Mouse (Mus musculus): ENCODE results near the gene Cacna1g. TPM values are rescaled to one million over a fixed set of nuclear protein-coding genes. Genes with fewer than 3 reads are reported as not detected.
A peak's percentile ranks its signal among the peaks of the same experiment; 100 is the strongest.

The Cacna1g gene
- total and polyA plus RNA-seq, 2 experiments from 2014 or later, result 7.4 to 46.2 TPM

DNA sequence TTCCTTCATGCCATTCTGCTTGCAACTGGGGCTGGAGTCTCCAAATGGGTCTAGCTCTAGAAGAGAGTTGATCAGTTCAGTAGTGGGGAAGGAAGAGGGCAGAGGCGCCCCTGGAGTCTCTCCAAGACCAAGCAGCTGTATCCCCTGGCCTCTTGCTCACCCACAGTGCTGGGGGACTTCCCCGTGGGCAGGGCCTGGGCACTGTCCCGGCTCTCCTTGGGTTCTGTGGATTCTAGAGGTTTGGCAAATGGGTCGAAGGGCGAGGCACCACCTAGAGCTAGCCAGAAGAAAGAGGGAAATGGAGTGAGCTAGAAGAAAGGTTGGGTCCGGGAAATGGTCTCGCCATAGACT lies 17.7 kb upstream of the Cacna1g start:
- Histone ChIP-seq H3K4me2 (ENCODE audit: low read depth, low read length) (no peak overlapping the region), H3K36me3 (replicated peaks; ENCODE audit: control insufficient read depth, insufficient read depth, low read length) (peaks cover 41% of the 10 kb centered on the region), H3K9me3 (replicated peaks; ENCODE audit: control insufficient read depth, low read length) (no peaks in the 10 kb centered on the region), H3K4me1 (ENCODE audit: control insufficient read depth, insufficient read depth) (peaks cover 10% of the 10 kb centered on the region), H3K4me3 (ENCODE audit: low read depth, low read length) (no peak overlapping the region), H3K27ac (ENCODE audit: low read depth) (no peak overlapping the region), H3K27me3 (ENCODE audit: control insufficient read depth, insufficient read depth, low read length) (0 out of 2 replicates have a peak, but pooled peaks cover 4% of the 10 kb centered on the region), H3K9ac (replicated peaks; ENCODE audit: low read depth, low read length) (no peak overlapping the region)
- DNase-seq (ENCODE audit: low spot score) (no peak), ATAC-seq (ENCODE audit: insufficient read depth, low read depth) (no peak)
- TF ChIP-seq EP300 (IDR thresholded peaks at IDR 0.05; ENCODE audit: low read depth), result no peak
- no peak for TF ChIP-seq CTCF (IDR thresholded peaks at IDR 0.05; ENCODE audit: low read depth)
- 68% methylated on average over 6 of the region's 7 CpGs for WGBS

DNA sequence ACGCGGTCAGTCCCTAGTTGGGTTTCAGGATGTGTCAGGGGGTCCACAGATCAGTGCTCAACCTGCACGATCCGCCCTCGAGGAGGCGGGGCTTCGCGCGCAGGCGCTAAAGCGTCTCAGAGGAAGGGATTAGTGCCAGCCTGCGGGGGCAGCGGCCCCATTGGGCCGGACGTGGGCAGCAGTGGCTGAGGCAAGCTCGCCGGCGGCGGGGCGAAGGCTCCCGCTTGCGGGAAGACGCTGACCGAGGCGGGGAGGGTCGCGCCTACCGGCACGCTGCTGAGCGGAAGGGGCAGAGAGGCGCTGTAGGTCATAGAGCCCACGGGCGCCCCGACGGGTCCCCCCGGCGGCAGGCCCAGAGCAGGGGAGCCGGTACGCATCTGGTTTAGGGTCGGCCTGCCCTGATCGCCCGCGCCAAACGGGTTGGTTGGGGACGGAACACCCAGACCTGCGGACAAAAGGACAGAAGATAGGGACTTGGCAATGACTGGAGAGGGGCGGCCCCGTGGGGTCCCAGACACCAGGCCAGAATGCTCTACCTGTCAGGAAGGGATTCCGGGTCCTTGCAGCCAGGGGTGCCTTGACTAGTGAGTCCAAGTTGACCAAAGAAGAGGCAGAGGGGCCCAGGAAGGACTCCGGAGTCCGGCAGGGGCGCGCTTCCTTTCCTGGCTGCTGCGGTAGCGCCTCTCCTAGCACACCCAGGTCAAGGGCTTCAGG lies 17.2 kb upstream of the Cacna1g start:
- Histone ChIP-seq H3K4me2 (ENCODE audit: low read depth, low read length) (peak overlapping the region; percentile 56), H3K4me3 (ENCODE audit: low read depth, low read length) (peak overlapping the region; percentile 37), H3K27ac (ENCODE audit: low read depth) (no peak overlapping the region), H3K4me1 (ENCODE audit: control insufficient read depth, insufficient read depth) (peaks cover 10% of the 10 kb centered on the region), H3K9me3 (replicated peaks; ENCODE audit: control insufficient read depth, low read length) (no peaks in the 10 kb centered on the region), H3K27me3 (ENCODE audit: control insufficient read depth, insufficient read depth, low read length) (0 out of 2 replicates have a peak, but pooled peaks cover 7% of the 10 kb centered on the region), H3K9ac (replicated peaks; ENCODE audit: low read depth, low read length) (0 out of 2 replicates have a peak overlapping the region, but pooled peaks have one; percentile 29), H3K36me3 (replicated peaks; ENCODE audit: control insufficient read depth, insufficient read depth, low read length) (peaks cover 38% of the 10 kb centered on the region)
- no peak for TF ChIP-seq CTCF (IDR thresholded peaks at IDR 0.05; ENCODE audit: low read depth)
- TF ChIP-seq EP300 (IDR thresholded peaks at IDR 0.05; ENCODE audit: low read depth), result no peak
- DNase-seq (ENCODE audit: low spot score) (no peak), ATAC-seq (ENCODE audit: insufficient read depth, low read depth) (no peak)
- WGBS, result 24% methylated on average over 52 of the region's 55 CpGs

DNA sequence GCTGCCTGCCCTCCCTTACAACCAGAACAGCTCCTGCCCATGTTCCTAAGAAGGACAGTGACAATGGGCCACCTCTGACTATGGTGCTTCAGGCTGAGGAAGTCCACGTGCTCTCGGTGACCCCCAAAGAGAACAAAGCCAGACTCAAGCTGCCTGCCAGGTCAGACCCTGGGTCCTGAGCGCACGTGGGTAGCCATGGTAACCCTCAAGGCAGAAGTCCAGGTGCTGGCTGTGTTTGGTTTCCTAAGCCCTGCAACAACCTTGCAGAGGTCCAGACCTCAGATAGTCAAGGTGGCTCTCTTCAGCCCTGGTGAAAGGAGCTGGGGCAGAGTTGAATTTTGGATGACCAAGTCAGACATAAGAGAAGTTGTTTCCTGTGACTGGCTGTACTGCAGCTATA lies 15.7 kb upstream of the Cacna1g start:
- no peaks in the 10 kb centered on the region for H3K9me3 ChIP-seq (replicated peaks; ENCODE audit: control insufficient read depth, low read length)
- 52% methylated on average over 4 of the region's 4 CpGs for WGBS

DNA sequence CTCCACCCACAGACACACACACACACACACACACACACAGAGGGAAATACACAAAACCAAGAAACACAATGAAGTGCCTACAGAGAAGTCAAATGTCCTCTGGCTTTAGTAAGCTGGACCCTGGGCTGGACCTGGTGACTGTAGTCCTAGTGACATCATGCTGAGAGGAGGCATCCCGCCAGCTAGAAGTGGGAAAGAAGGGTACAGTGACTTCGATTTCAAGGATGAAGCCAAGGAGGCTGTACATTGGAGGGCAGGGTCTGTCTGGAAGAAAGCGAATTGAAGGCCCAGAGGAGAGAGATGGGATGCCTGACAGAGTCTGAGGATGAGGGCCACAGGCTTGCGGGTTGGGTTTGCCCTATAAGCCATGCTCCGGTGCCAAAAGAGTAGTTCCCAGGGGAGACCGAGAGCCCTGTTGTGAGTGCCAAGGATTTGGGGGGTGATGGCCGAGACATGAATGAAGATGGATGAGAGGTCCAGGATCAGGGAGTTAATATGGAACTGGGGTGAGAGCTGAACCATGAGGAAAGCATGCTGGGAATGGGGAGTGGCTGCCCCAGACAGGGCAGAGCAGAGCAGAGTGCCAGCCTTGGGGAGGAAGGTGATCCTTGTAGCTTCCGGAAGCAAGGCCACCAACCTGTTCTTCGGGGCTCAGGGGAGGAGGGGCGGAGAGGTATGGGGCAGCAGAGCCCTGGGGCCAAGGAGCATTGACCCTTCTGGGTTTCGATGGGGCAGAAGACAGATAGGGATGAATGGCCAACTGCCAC lies 15.0 kb upstream of the Cacna1g start:
- no peak overlapping the region for H3K27ac ChIP-seq (ENCODE audit: low read depth)

More for the DNA sequence above, 15.7 kb upstream of the Cacna1g start:
- peaks cover 37% of the 10 kb centered on the region for H3K36me3 ChIP-seq (replicated peaks; ENCODE audit: control insufficient read depth, insufficient read depth, low read length)
- no peak overlapping the region for H3K4me2 ChIP-seq (ENCODE audit: low read depth, low read length)
- no peak overlapping the region for H3K9ac ChIP-seq (replicated peaks; ENCODE audit: low read depth, low read length)
- H3K4me3 ChIP-seq (ENCODE audit: low read depth, low read length), result no peak overlapping the region
- H3K27me3 ChIP-seq (ENCODE audit: control insufficient read depth, insufficient read depth, low read length), result peaks cover 11% of the 10 kb centered on the region; the same call in 1 of the 2 replicates
- DNase-seq (ENCODE audit: low spot score), result no peak
- ATAC-seq (ENCODE audit: insufficient read depth, low read depth), result no peak
- TF ChIP-seq CTCF (IDR thresholded peaks at IDR 0.05; ENCODE audit: low read depth) (no peak), EP300 (IDR thresholded peaks at IDR 0.05; ENCODE audit: low read depth) (no peak)
- peaks cover under 1% of the 10 kb centered on the region; the same call in 1 of the 2 replicates for H3K4me1 ChIP-seq (ENCODE audit: control insufficient read depth, insufficient read depth)
- H3K27ac ChIP-seq (ENCODE audit: low read depth), result no peak overlapping the region

DNA sequence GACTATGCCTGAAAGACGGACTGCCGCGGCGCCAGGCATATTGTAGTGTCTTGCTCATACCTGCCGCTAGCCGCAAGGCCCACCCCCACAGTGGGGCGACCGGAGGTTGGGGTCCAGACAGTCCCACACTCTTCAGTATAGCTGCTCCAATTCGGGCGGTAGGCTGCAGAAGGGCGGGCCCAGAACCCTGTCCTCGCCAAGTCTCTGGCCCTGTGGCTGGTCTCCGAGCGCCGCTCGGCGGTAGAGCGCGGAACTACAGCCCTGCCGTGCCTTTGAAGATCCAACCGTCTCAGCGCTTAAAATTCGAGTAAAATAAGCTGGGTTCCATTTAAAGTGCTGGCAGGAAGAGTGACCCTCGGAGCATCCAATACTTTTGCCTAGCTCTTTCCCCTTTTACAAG lies 12.0 kb upstream of the Cacna1g start, which contains the start of gene Spata20:
Gene Spata20 (minus strand): TSS at position 179 of the 400 bp plus-strand sequence.
- DNase-seq (ENCODE audit: low spot score) (peak; percentile 49), ATAC-seq (ENCODE audit: insufficient read depth, low read depth) (peak; percentile 66)
- H3K4me1 ChIP-seq (ENCODE audit: control insufficient read depth, insufficient read depth), result no peaks in the 10 kb centered on the region
- H3K4me3 ChIP-seq (ENCODE audit: low read depth, low read length), result no peak within 1 kb of the TSS
- H3K27ac ChIP-seq (ENCODE audit: low read depth), result no peak within 1 kb of the TSS
- H3K36me3 ChIP-seq (replicated peaks; ENCODE audit: control insufficient read depth, insufficient read depth, low read length), result peaks cover 6% of the 10 kb centered on the region
- H3K27me3 ChIP-seq (ENCODE audit: control insufficient read depth, insufficient read depth, low read length), result peaks cover 8% of the 10 kb centered on the region; the same call in 1 of the 2 replicates
- peak; percentile 97 for TF ChIP-seq CTCF (IDR thresholded peaks at IDR 0.05; ENCODE audit: low read depth)
- TF ChIP-seq EP300 (IDR thresholded peaks at IDR 0.05; ENCODE audit: low read depth), result no peak
- no peaks in the 10 kb centered on the region for H3K9me3 ChIP-seq (replicated peaks; ENCODE audit: control insufficient read depth, low read length)
- peak within 1 kb of the TSS; percentile 30 for H3K4me2 ChIP-seq (ENCODE audit: low read depth, low read length)
- no peak within 1 kb of the TSS for H3K9ac ChIP-seq (replicated peaks; ENCODE audit: low read depth, low read length)
- 2% methylated on average over 24 of the region's 24 CpGs for WGBS

More for the DNA sequence above, 15.0 kb upstream of the Cacna1g start:
- no peak for TF ChIP-seq EP300 (IDR thresholded peaks at IDR 0.05; ENCODE audit: low read depth)
- TF ChIP-seq CTCF (IDR thresholded peaks at IDR 0.05; ENCODE audit: low read depth), result no peak
- Histone ChIP-seq H3K4me1 (ENCODE audit: control insufficient read depth, insufficient read depth) (no peaks in the 10 kb centered on the region), H3K4me3 (ENCODE audit: low read depth, low read length) (no peak overlapping the region), H3K27me3 (ENCODE audit: control insufficient read depth, insufficient read depth, low read length) (peaks cover 11% of the 10 kb centered on the region; the same call in 1 of the 2 replicates), H3K36me3 (replicated peaks; ENCODE audit: control insufficient read depth, insufficient read depth, low read length) (peaks cover 33% of the 10 kb centered on the region), H3K4me2 (ENCODE audit: low read depth, low read length) (no peak overlapping the region), H3K9ac (replicated peaks; ENCODE audit: low read depth, low read length) (no peak overlapping the region), H3K9me3 (replicated peaks; ENCODE audit: control insufficient read depth, low read length) (no peaks in the 10 kb centered on the region)
- DNase-seq (ENCODE audit: low spot score), result no peak
- WGBS, result 89% methylated on average over 11 of the region's 11 CpGs
- no peak for ATAC-seq (ENCODE audit: insufficient read depth, low read depth)
